Mouse (Mus musculus): Measurements from ENCODE around the gene Gosr1.
A peak's percentile ranks its signal among the peaks of the same experiment; 100 is the strongest.

Gosr1 gene

GRCm38 (mm10) chr11:76763053-76763740, at the start of gene Gosr1:
Gene Gosr1 (minus strand): TSS chr11:76763579.
- peak; percentile 99 for DNase-seq

GRCm38 (mm10) chr11:76810706-76811495, 47.5 kb upstream of the Gosr1 start:
- DNase-seq, result peak; percentile 74

- DNase-seq, result peak; percentile 93
These were observed 46.1 kb upstream of the Gosr1 start for GRCm38 (mm10) chr11:76809450-76809849.

- DNase-seq, result peak; percentile 66
These were observed 45.2 kb upstream of the Gosr1 start for GRCm38 (mm10) chr11:76808550-76808949.

- DNase-seq, result no peak
These were observed 43.8 kb upstream of the Gosr1 start for GRCm38 (mm10) chr11:76807007-76807679.

- DNase-seq, result peak; percentile 71
These were observed 42.6 kb upstream of the Gosr1 start for GRCm38 (mm10) chr11:76806026-76806425.

GRCm38 (mm10) chr11:76805072-76805471, 41.7 kb upstream of the Gosr1 start:
- DNase-seq, result peak; percentile 34

- DNase-seq, result peak; percentile 34
These were observed 39.9 kb upstream of the Gosr1 start for GRCm38 (mm10) chr11:76803266-76803665.

- DNase-seq, result peak; percentile 23
These were observed 33.9 kb upstream of the Gosr1 start for GRCm38 (mm10) chr11:76797236-76797635.

GRCm38 (mm10) chr11:76795326-76795725, 31.9 kb upstream of the Gosr1 start:
- peak; percentile 80 for DNase-seq

- peak; percentile 55 for DNase-seq
These were observed 28.0 kb upstream of the Gosr1 start for GRCm38 (mm10) chr11:76791331-76791730.

- DNase-seq, result peak; percentile 82
These were observed 25.9 kb upstream of the Gosr1 start for GRCm38 (mm10) chr11:76789252-76789651.

- peak; percentile 74 for DNase-seq
These were observed 12.2 kb upstream of the Gosr1 start for GRCm38 (mm10) chr11:76775533-76775932.

GRCm38 (mm10) chr11:76773811-76774210, 10.4 kb upstream of the Gosr1 start:
- peak; percentile 55 for DNase-seq

- DNase-seq, result peak; percentile 44
These were observed 7.2 kb upstream of the Gosr1 start for GRCm38 (mm10) chr11:76770566-76770965.

GRCm38 (mm10) chr11:76763741-76764122, 353 bp upstream of the Gosr1 start:
- DNase-seq, result no peak

- peak; percentile 71 for DNase-seq
These were observed 11.1 kb downstream of the Gosr1 start for GRCm38 (mm10) chr11:76752276-76752675.

- DNase-seq, result no peak
These were observed 14.6 kb downstream of the Gosr1 start for GRCm38 (mm10) chr11:76748819-76749218.

GRCm38 (mm10) chr11:76745921-76746320, 17.5 kb downstream of the Gosr1 start:
- peak; percentile 73 for DNase-seq

GRCm38 (mm10) chr11:76744550-76744949, 18.8 kb downstream of the Gosr1 start:
- peak; percentile 96 for DNase-seq

- peak; percentile 16 for DNase-seq
These were observed 20.9 kb downstream of the Gosr1 start for GRCm38 (mm10) chr11:76742511-76742910.

- DNase-seq, result peak; percentile 57
These were observed 24.3 kb downstream of the Gosr1 start for GRCm38 (mm10) chr11:76739125-76739524.

GRCm38 (mm10) chr11:76735753-76736324, 27.5 kb downstream of the Gosr1 start:
- peak; percentile 89 for DNase-seq

All from heart, adult 11 months (tissue).